Mouse (Mus musculus): ENCODE data around the gene Surf1. TPM values are rescaled to one million over a fixed set of nuclear protein-coding genes. Genes with fewer than 3 reads are reported as not detected.
A peak's percentile ranks its signal among the peaks of the same experiment; 100 is the strongest.

Gene Surf1
- polyA plus RNA-seq, 1 experiment from 2014 or later = 64.1 TPM

DNA sequence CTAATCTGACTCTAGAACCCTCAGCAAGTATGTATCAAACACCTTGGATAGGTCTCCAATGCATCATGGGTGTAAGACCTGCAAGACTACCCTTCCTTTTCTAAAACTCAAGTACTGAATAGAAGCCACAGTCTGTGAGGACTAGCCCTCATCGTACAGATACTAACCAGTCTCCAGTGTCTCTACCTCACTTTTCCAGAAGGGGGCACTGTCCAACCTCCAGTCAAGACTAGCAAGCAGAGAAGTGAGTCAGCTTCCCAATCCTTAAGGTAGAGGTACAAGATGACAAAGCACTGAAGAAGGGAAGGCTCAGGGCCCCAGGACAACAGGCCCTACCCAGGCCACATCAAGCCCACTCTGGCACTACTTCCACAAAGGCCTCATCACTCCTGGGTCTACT is 14.1 kb upstream of the Surf1 start:
- WGBS = 43% methylated on average over 1 of the region's 1 CpGs
- peaks cover 28% of the 10 kb centered on the region for H3K36me3 ChIP-seq (ENCODE audit: insufficient read depth, low read length)
- no peak overlapping the region; the same call in 1 of the 2 replicates for H3K27ac ChIP-seq
- H3K9ac ChIP-seq (ENCODE audit: low read depth, low read length) = no peak overlapping the region
- no peaks in the 10 kb centered on the region for H3K27me3 ChIP-seq (ENCODE audit: insufficient read depth, low read length)
- ATAC-seq (replicated peaks; ENCODE audit: low FRiP score, low read depth) (no peak), DNase-seq (ENCODE audit: low spot score) (peak; percentile 83)
- TF ChIP-seq CTCF (IDR thresholded peaks at IDR 0.05; ENCODE audit: low read depth) = peak; percentile 75
- H3K4me1 ChIP-seq (replicated peaks; ENCODE audit: insufficient read depth, low read length) = peaks cover 10% of the 10 kb centered on the region; the same call in 1 of the 2 replicates
- H3K4me2 ChIP-seq (ENCODE audit: low read length) = no peak overlapping the region
- H3K9me3 ChIP-seq (replicated peaks; ENCODE audit: low read length) = no peaks in the 10 kb centered on the region
- H3K4me3 ChIP-seq (replicated peaks; ENCODE audit: low read depth, low read length) = no peak overlapping the region

DNA sequence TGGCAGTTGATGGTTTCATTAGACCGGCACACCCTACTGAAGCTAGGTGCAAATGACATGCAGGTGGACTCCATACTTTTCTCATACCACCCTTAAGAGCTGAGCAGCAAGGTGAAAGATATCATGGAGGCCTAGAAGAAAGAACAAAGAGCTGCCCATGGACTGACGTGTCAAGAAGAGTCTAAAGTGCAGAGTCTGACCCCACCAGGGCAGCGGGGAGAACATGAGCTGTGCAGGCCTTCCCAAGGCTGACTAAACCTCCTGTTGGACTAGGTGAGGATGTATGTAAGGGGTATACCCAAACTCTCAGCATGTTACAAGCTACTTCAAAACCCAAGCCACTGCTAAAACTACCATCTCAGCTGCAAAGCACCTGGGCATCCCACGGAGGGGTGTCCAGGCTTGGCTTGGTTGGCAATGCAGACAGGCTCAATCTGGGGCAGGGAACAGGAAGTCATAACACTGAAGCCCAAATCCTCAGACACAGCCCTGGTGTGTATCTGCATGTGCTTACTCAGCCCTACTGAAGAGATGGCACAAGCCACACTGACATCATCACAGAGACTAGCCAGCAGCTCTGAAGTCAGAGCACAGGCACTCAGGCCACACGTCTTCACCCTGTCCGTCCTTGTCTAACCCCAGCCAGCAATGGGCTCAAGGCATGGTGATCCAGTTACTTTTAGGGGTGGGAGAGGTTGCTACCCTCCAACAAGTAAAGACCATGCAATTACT is 11.6 kb upstream of the Surf1 start:
- Histone ChIP-seq H3K4me2 (ENCODE audit: low read length) (no peak overlapping the region), H3K9me3 (replicated peaks; ENCODE audit: low read length) (no peaks in the 10 kb centered on the region), H3K36me3 (ENCODE audit: insufficient read depth, low read length) (peaks cover 53% of the 10 kb centered on the region), H3K4me1 (replicated peaks; ENCODE audit: insufficient read depth, low read length) (peaks cover 6% of the 10 kb centered on the region; the same call in 1 of the 2 replicates), H3K9ac (ENCODE audit: low read depth, low read length) (no peak overlapping the region), H3K27ac (no peak overlapping the region), H3K27me3 (ENCODE audit: insufficient read depth, low read length) (no peaks in the 10 kb centered on the region), H3K4me3 (replicated peaks; ENCODE audit: low read depth, low read length) (no peak overlapping the region)
- ATAC-seq (replicated peaks; ENCODE audit: low FRiP score, low read depth) (no peak), DNase-seq (ENCODE audit: low spot score) (no peak)
- TF ChIP-seq CTCF (IDR thresholded peaks at IDR 0.05; ENCODE audit: low read depth) = no peak
- WGBS = 82% methylated on average over 6 of the region's 6 CpGs

DNA sequence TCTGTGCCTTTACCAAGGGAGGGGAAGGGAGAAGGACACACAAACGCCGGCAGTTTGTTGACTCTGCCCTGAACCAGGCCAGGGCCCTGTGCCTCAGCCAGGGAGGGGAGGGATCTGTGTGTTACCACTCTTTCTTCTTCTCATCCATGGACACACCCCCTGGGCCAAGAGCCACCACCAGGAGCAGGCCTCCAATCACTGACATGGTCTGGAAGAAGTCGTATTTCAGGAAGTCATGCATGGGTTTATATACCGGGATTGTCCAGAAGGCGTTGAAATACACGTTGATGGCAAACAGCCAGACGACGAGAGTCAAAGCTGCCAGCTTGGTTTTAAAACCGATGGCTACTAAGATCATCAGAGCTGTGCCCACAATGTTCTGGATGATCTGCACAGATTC is 5.5 kb upstream of the Surf1 start:
- H3K9ac ChIP-seq (ENCODE audit: low read depth, low read length) = no peak overlapping the region
- no peak for TF ChIP-seq CTCF (IDR thresholded peaks at IDR 0.05; ENCODE audit: low read depth)
- ATAC-seq (replicated peaks; ENCODE audit: low FRiP score, low read depth) = no peak
- WGBS = 65% methylated on average over 9 of the region's 9 CpGs
- peaks cover 12% of the 10 kb centered on the region for H3K4me1 ChIP-seq (replicated peaks; ENCODE audit: insufficient read depth, low read length)
- H3K27me3 ChIP-seq (ENCODE audit: insufficient read depth, low read length) = no peaks in the 10 kb centered on the region
- no peak overlapping the region for H3K27ac ChIP-seq
- no peak for DNase-seq (ENCODE audit: low spot score)
- H3K4me2 ChIP-seq (ENCODE audit: low read length) = no peak overlapping the region
- H3K4me3 ChIP-seq (replicated peaks; ENCODE audit: low read depth, low read length) = no peak overlapping the region
- peaks cover 83% of the 10 kb centered on the region for H3K36me3 ChIP-seq (ENCODE audit: insufficient read depth, low read length)
- H3K9me3 ChIP-seq (replicated peaks; ENCODE audit: low read length) = no peaks in the 10 kb centered on the region

DNA sequence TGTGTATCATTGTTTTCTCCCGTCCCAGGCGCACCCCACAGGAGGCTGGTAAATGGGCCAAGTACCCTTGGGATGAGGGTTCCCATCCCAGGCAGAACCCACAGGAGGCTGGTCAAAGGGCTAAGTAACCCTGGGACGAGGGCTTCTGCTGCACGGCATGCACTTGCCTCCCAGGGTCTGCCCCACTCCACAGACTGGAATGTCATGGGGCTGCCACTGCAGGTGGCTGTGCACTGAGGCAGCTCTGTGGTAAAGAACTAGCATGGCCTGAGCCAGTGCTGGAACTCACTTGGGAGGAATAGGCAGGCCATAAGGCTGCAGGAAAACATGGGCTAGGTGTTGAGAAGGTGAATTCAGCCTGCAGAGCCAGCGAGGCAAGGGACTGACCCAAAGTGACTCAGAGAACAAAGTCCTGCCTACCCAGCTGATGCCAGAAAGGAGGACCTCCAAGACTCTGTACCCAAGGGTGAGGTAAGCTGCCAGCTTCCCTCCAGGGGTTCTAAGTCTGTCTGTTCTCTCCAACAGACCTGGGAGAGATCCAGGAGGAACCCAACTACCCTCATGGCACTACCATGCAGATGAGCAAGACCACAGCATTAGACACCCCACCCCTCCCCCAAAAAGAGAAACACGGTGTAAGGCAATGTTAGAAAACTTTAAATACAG is 4.0 kb upstream of the Surf1 start:
- Histone ChIP-seq H3K27ac (peak overlapping the region; percentile 6; the same call in 1 of the 2 replicates), H3K4me1 (replicated peaks; ENCODE audit: insufficient read depth, low read length) (peaks cover 17% of the 10 kb centered on the region), H3K9me3 (replicated peaks; ENCODE audit: low read length) (no peaks in the 10 kb centered on the region), H3K4me2 (ENCODE audit: low read length) (no peak overlapping the region), H3K27me3 (ENCODE audit: insufficient read depth, low read length) (no peaks in the 10 kb centered on the region), H3K4me3 (replicated peaks; ENCODE audit: low read depth, low read length) (no peak overlapping the region), H3K36me3 (ENCODE audit: insufficient read depth, low read length) (peaks cover 71% of the 10 kb centered on the region), H3K9ac (ENCODE audit: low read depth, low read length) (no peak overlapping the region)
- 82% methylated on average over 6 of the region's 6 CpGs for WGBS
- peak; percentile 38; the same call in 1 of the 2 replicates for ATAC-seq (replicated peaks; ENCODE audit: low FRiP score, low read depth)
- no peak for TF ChIP-seq CTCF (IDR thresholded peaks at IDR 0.05; ENCODE audit: low read depth)
- no peak for DNase-seq (ENCODE audit: low spot score)

DNA sequence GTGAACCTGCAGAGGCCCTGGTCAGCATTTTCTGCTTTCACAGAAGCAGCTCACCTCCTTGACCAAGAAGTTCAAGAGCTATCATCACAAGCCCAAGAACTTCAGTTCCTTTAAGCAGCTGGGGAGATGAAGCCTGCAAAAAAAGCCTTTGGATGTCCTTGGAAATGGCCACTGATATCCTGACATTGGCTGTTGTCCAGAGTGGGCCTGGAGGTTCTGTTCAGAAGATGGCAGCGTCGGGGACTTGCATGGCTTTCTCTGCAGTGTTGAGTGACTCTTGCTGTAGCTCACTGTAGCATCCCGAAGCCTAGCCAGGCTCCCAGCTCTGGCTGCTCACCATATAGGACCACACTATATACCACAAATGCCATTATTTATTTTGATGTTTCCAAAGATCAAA is 3.4 kb upstream of the Surf1 start:
- Histone ChIP-seq H3K9me3 (replicated peaks; ENCODE audit: low read length) (no peaks in the 10 kb centered on the region), H3K4me1 (replicated peaks; ENCODE audit: insufficient read depth, low read length) (peaks cover 24% of the 10 kb centered on the region), H3K27ac (peak overlapping the region; percentile 6; the same call in 1 of the 2 replicates), H3K4me2 (ENCODE audit: low read length) (no peak overlapping the region), H3K9ac (ENCODE audit: low read depth, low read length) (no peak overlapping the region), H3K36me3 (ENCODE audit: insufficient read depth, low read length) (peaks cover 64% of the 10 kb centered on the region), H3K27me3 (ENCODE audit: insufficient read depth, low read length) (no peaks in the 10 kb centered on the region), H3K4me3 (replicated peaks; ENCODE audit: low read depth, low read length) (no peak overlapping the region)
- ATAC-seq (replicated peaks; ENCODE audit: low FRiP score, low read depth) = no peak
- no peak for DNase-seq (ENCODE audit: low spot score)
- WGBS = 87% methylated on average over 3 of the region's 3 CpGs
- TF ChIP-seq CTCF (IDR thresholded peaks at IDR 0.05; ENCODE audit: low read depth) = no peak

DNA sequence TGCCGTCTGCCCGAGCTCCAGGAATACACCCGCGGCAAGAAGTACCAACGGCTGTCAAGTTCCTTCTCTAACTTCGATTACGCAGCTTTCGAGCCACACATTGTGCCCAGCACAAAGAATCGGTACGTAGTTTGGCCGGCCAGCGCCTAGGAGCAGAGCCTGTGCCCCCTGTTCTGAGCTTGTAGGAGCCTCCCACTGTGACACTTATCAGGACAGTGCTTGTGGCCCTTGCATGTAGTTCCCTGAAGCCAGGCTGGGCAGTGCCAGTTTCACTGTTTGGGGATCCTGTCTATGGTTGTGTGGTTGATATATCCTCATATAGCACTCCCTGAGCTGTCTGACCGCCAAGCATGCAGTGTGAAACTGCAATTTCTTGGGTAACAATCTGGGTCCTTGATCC is 408 bp upstream of the Surf1 start:
- Histone ChIP-seq H3K9me3 (replicated peaks; ENCODE audit: low read length) (no peaks in the 10 kb centered on the region), H3K36me3 (ENCODE audit: insufficient read depth, low read length) (peaks cover 53% of the 10 kb centered on the region), H3K4me3 (replicated peaks; ENCODE audit: low read depth, low read length) (peak overlapping the region; percentile 76), H3K9ac (ENCODE audit: low read depth, low read length) (peak overlapping the region; percentile 85), H3K27me3 (ENCODE audit: insufficient read depth, low read length) (no peaks in the 10 kb centered on the region), H3K27ac (peak overlapping the region; percentile 79), H3K4me1 (replicated peaks; ENCODE audit: insufficient read depth, low read length) (peaks cover 32% of the 10 kb centered on the region), H3K4me2 (ENCODE audit: low read length) (peak overlapping the region; percentile 97)
- ATAC-seq (replicated peaks; ENCODE audit: low FRiP score, low read depth) (no peak), DNase-seq (ENCODE audit: low spot score) (no peak)
- 1% methylated on average over 13 of the region's 13 CpGs for WGBS
- TF ChIP-seq CTCF (IDR thresholded peaks at IDR 0.05; ENCODE audit: low read depth) = no peak
